Mouse (Mus musculus) layer of hippocampus, adult 2 months (tissue): ENCODE measurements at regions not wholly inside any gene's neighbourhood (a gene's known extent, or its start where the extent isn't known, plus 50 kb on each side); places are given as distances from the start of the nearest gene placed in this dataset.

Experiments
- DNase-seq, 2 experiments: peaks; one replicate each; pipeline ENCODE4 v3.0.0; 2022; ENCODE audit warnings: low spot score in 2 of 2
- H3K27ac ChIP-seq: fragments of 200-600 bp; 2 replicates; pipeline ENCODE4 v1.8.1; 2022
- H3K4me3 ChIP-seq: fragments of 200-600 bp; 2 replicates; pipeline ENCODE4 v1.8.1; 2022; ENCODE audit warnings: mild to moderate bottlenecking
- CTCF ChIP-seq: fragments of 200-600 bp; conservative IDR thresholded peaks from 2 replicates; pipeline ENCODE4 v1.8.1; 2022; ENCODE audit warnings: antibody characterized with exemption, mild to moderate bottlenecking, moderate library complexity

DNA sequence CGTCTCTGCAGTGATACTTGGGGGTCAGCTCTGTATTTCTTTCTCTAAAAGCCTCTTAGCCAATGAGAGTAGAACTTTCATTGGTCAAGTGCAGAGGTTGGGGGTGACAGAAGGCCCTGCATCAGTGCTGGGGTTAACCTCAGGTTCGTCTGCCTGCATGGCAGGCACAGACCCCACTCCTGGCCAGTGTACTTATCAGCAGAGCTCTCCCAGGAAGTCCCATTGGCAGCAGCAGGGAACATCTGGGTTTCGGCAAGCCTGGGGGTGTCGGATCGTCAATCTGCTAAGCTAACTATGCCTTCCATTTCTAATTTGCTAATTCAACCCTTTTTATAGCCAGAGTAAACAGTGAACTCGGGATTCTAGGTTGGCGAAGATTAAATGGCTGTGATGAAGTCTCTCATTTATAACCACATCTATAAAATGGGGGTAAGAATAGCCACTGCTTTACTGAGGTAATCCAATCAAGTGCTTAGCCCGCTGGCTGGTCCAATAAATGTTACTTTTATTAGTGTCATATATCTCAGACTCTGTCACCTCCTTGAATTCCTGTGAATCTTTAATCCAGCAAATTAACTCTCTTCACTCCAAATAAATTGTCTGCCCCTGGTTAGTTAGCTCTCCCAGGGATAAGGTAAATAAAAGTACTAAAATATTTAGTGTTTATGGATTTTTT lies 135.5 kb upstream of the Mrps10 start:
- TF ChIP-seq CTCF: no peak
- no peak overlapping the region for H3K27ac ChIP-seq
- DNase-seq: no peak

DNA sequence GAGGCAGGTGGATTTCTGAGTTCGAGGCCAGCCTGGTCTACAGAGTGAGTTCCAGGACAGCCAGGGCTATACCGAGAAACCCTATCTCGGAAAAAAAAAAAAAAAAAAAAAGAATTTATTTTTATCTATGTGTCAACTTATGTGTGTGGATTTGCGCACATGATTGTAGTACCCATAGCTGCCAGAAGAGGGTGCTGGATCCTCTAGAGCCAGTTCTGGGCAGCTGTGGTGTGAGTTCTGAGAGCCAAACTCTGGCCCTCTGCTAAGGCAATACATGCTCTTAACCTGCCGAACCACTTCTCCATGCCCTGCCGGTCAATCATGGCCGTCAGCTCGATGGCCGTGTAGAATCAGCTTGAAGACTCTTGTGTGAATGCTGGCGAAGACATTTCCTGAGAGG lies 138.0 kb upstream of the Mrps10 start:
- Histone ChIP-seq H3K27ac (no peak overlapping the region), H3K4me3 (no peak overlapping the region)
- DNase-seq: no peak
- peak; percentile 62 for TF ChIP-seq CTCF

More for the DNA sequence above, 135.5 kb upstream of the Mrps10 start:
- no peak overlapping the region for H3K4me3 ChIP-seq

GRCm38 (mm10) chr17:47226391-47226790 lies 142.3 kb upstream of the Mrps10 start:
- no peak for DNase-seq
- Histone ChIP-seq H3K4me3 (no peak overlapping the region), H3K27ac (no peak overlapping the region)
- no peak for TF ChIP-seq CTCF

- Histone ChIP-seq H3K4me3 (no peak overlapping the region), H3K27ac (no peak overlapping the region)
- no peak for DNase-seq
- no peak for TF ChIP-seq CTCF
These were observed 143.1 kb upstream of the Mrps10 start for GRCm38 (mm10) chr17:47225306-47226269.

GRCm38 (mm10) chr17:47221068-47221796 lies 147.5 kb upstream of the Mrps10 start:
- DNase-seq: peak in 1 of 2 experiments; percentile 42
- TF ChIP-seq CTCF: no peak
- Histone ChIP-seq H3K27ac (peak overlapping the region; percentile 72), H3K4me3 (no peak overlapping the region)

GRCm38 (mm10) chr17:47219846-47220245 lies 148.8 kb upstream of the Mrps10 start:
- no peak overlapping the region for H3K27ac ChIP-seq
- TF ChIP-seq CTCF: no peak
- DNase-seq: no peak
- H3K4me3 ChIP-seq: no peak overlapping the region

- TF ChIP-seq CTCF: no peak
- H3K4me3 ChIP-seq: no peak overlapping the region
- DNase-seq: no peak
- no peak overlapping the region for H3K27ac ChIP-seq
These were observed 152.2 kb upstream of the Mrps10 start for GRCm38 (mm10) chr17:47216490-47216889.

DNA sequence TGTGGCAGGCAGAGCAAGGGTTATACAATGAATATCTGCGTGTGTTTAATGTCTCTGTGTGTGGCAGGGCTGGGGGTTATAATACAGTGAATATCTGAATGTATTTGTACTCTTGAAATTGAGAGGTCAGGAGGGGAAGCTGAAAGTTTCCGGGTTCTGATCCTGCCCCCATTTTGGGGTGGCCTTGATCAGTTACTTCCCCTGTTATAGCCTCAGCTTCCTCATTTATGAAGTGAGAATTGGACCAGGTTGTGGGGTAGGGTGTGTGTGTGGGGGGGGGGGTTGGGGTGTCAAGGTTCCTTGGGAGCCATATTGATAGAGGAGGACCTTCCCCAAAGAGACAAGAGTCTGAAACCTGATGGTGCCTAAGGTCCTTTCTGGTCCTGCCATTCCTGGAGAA lies 152.8 kb upstream of the Mrps10 start:
- no peak overlapping the region for H3K27ac ChIP-seq
- H3K4me3 ChIP-seq: no peak overlapping the region
- DNase-seq: no peak
- TF ChIP-seq CTCF: no peak

GRCm38 (mm10) chr17:47214111-47214510 lies 154.6 kb upstream of the Mrps10 start:
- TF ChIP-seq CTCF: no peak
- H3K4me3 ChIP-seq: no peak overlapping the region
- no peak for DNase-seq
- no peak overlapping the region for H3K27ac ChIP-seq

GRCm38 (mm10) chr17:47210441-47211196 lies 158.1 kb upstream of the Mrps10 start:
- no peak for TF ChIP-seq CTCF
- Histone ChIP-seq H3K27ac (no peak overlapping the region), H3K4me3 (no peak overlapping the region)
- DNase-seq: no peak

- H3K27ac ChIP-seq: peak overlapping the region; percentile 39; the same call in 1 of the 2 replicates
- no peak for TF ChIP-seq CTCF
These were observed 159.7 kb upstream of the Mrps10 start for GRCm38 (mm10) chr17:47208886-47209585.

DNA sequence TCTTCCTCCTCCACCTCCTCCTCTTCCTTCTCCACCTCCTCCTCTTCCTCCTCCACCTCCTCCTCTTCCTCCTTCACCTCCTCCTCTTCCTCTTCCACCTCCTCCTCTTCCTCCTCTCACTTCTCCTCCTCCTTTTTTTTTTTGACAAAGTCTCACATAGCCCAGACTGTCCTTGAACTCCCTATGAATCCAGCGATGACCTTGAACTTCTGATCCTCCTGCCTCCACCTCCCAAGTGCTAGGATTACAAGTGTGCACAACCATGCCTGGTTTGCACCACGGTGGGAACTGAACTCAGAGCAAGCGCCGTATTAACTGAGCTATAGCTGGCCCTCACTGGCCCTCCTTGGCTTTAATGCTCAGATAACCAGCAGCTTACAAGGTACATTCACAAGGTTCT lies 161.2 kb upstream of the Mrps10 start:
- TF ChIP-seq CTCF: no peak
- DNase-seq: no peak

More at GRCm38 (mm10) chr17:47208886-47209585, 159.7 kb upstream of the Mrps10 start:
- no peak for DNase-seq
- H3K4me3 ChIP-seq: no peak overlapping the region

More for the DNA sequence above, 161.2 kb upstream of the Mrps10 start:
- no peak overlapping the region for H3K4me3 ChIP-seq
- no peak overlapping the region for H3K27ac ChIP-seq
